9 mouse cellular contexts compared by ENCODE assay signal in genomic region chr8:126526864-126527571, GRCm38 (mm10). TPM values are rescaled to one million over a fixed set of nuclear protein-coding genes. Genes with fewer than 3 reads are reported as not detected.
DNase-seq lines count a peak whose midpoint lies in the region; ATAC-seq and TF ChIP-seq lines count a peak whose summit lies in the region.
"Had no signal": no experiment of that assay in that cellular context is flagged by ENCODE, and none has a peak within 500 bp of the region (broad histone marks: within the 10 kb centered on the region; RNA-seq: fewer than 3 reads in every experiment).

No protein-coding gene starts in this region.

- 74% methylated on average over 14 of the region's 14 CpGs for WGBS in forebrain, embryonic 15.5 days
- 75% methylated on average over 14 of the region's 14 CpGs for WGBS in forebrain, embryonic 14.5 days
- 20% methylated on average over 14 of the region's 14 CpGs for WGBS in heart, embryonic 15.5 days
- 45% methylated on average over 14 of the region's 14 CpGs for WGBS in limb, embryonic 15.5 days
- WGBS in midbrain, postnatal 0 days, result 65% methylated on average over 14 of the region's 14 CpGs

- peaks cover 25% of the 10 kb centered on the region for H3K4me1 ChIP-seq in forebrain, embryonic 15.5 days
- peaks cover 8% of the 10 kb centered on the region; the same call in 1 of the 2 replicates for H3K4me1 ChIP-seq in forebrain, embryonic 14.5 days (ENCODE audit: control insufficient read depth, insufficient read depth, low read length)
- peaks cover 79% of the 10 kb centered on the region for H3K4me1 ChIP-seq in heart, embryonic 15.5 days (replicated peaks)
- H3K4me1 ChIP-seq in limb, embryonic 15.5 days, result peaks cover 63% of the 10 kb centered on the region
- peaks cover 4% of the 10 kb centered on the region; the same call in 1 of the 2 replicates for H3K4me1 ChIP-seq in midbrain, postnatal 0 days (ENCODE audit: insufficient read depth, low read length)

- H3K4me2 ChIP-seq in forebrain, embryonic 15.5 days (replicated peaks), result no peak overlapping the region
- H3K4me2 ChIP-seq in forebrain, embryonic 14.5 days (ENCODE audit: low read length), result no peak overlapping the region
- H3K4me2 ChIP-seq in heart, embryonic 15.5 days, result 0 out of 2 replicates have a peak overlapping the region, but pooled peaks have one; percentile 7
- H3K4me2 ChIP-seq in limb, embryonic 15.5 days, result no peak overlapping the region
- H3K4me2 ChIP-seq in midbrain, postnatal 0 days (ENCODE audit: low read depth, low read length, poor library complexity, severe bottlenecking), result no peak overlapping the region

- no peaks in the 10 kb centered on the region for H3K27me3 ChIP-seq in forebrain, embryonic 15.5 days
- no peaks in the 10 kb centered on the region for H3K27me3 ChIP-seq in forebrain, embryonic 14.5 days (replicated peaks; ENCODE audit: control insufficient read depth, insufficient read depth, low read length)
- no peaks in the 10 kb centered on the region for H3K27me3 ChIP-seq in heart, embryonic 15.5 days
- H3K27me3 ChIP-seq in limb, embryonic 15.5 days, result no peaks in the 10 kb centered on the region
- no peaks in the 10 kb centered on the region for H3K27me3 ChIP-seq in midbrain, postnatal 0 days (ENCODE audit: insufficient read depth, low read length)

- no peaks in the 10 kb centered on the region for H3K9me3 ChIP-seq in forebrain, embryonic 15.5 days
- H3K9me3 ChIP-seq in forebrain, embryonic 14.5 days (replicated peaks; ENCODE audit: control insufficient read depth, low read length), result no peaks in the 10 kb centered on the region
- H3K9me3 ChIP-seq in heart, embryonic 15.5 days (replicated peaks), result no peaks in the 10 kb centered on the region
- H3K9me3 ChIP-seq in limb, embryonic 15.5 days, result no peaks in the 10 kb centered on the region
- no peaks in the 10 kb centered on the region for H3K9me3 ChIP-seq in midbrain, postnatal 0 days (ENCODE audit: low read length)

- no peaks in the 10 kb centered on the region for H3K36me3 ChIP-seq in forebrain, embryonic 15.5 days
- H3K36me3 ChIP-seq in forebrain, embryonic 14.5 days (ENCODE audit: control insufficient read depth, insufficient read depth, low read length), result no peaks in the 10 kb centered on the region
- no peaks in the 10 kb centered on the region for H3K36me3 ChIP-seq in heart, embryonic 15.5 days
- H3K36me3 ChIP-seq in limb, embryonic 15.5 days, result no peaks in the 10 kb centered on the region
- no peaks in the 10 kb centered on the region for H3K36me3 ChIP-seq in midbrain, postnatal 0 days (ENCODE audit: insufficient read depth, low read length)

- TF ChIP-seq CTCF in midbrain, postnatal 0 days (IDR thresholded peaks at IDR 0.05), result no peak

- H3K27ac ChIP-seq in forebrain, embryonic 15.5 days (replicated peaks), result peak overlapping the region; percentile 6; the same call in 1 of the 2 replicates
- no peak overlapping the region; the same call in 1 of the 2 replicates for H3K27ac ChIP-seq in forebrain, embryonic 14.5 days (ENCODE audit: low read depth, low read length)
- peak overlapping the region; percentile 93 for H3K27ac ChIP-seq in heart, embryonic 15.5 days
- peak overlapping the region; percentile 72 for H3K27ac ChIP-seq in limb, embryonic 15.5 days
- no peak overlapping the region for H3K27ac ChIP-seq in midbrain, postnatal 0 days (ENCODE audit: low read depth, low read length)

- H3K4me3 ChIP-seq in forebrain, embryonic 15.5 days, result no peak overlapping the region
- no peak overlapping the region for H3K4me3 ChIP-seq in forebrain, embryonic 14.5 days (ENCODE audit: low read depth, low read length)
- no peak overlapping the region for H3K4me3 ChIP-seq in heart, embryonic 15.5 days
- H3K4me3 ChIP-seq in limb, embryonic 15.5 days, result no peak overlapping the region
- no peak overlapping the region for H3K4me3 ChIP-seq in midbrain, postnatal 0 days (ENCODE audit: low read depth, low read length)
- H3K4me3 ChIP-seq: myocyte had no signal

- no peak for DNase-seq in forebrain, embryonic 14.5 days (ENCODE audit: low spot score)
- peak; percentile 52 for DNase-seq in adrenal gland, postnatal 25 days
- peak; percentile 54 for DNase-seq in ovary, postnatal 14 days (ENCODE audit: low spot score)
- no peak for DNase-seq in midbrain, postnatal 0 days (ENCODE audit: low spot score)
- no peak for DNase-seq in layer of hippocampus, adult 8-10 months (ENCODE audit: low spot score in 2 of 2)

- ATAC-seq in forebrain, embryonic 15.5 days (replicated peaks), result no peak
- no peak for ATAC-seq in forebrain, embryonic 14.5 days
- peak; percentile 81 for ATAC-seq in heart, embryonic 15.5 days (replicated peaks; ENCODE audit: insufficient number of reproducible peaks, insufficient read depth, low FRiP score, low read depth)
- ATAC-seq in limb, embryonic 15.5 days (ENCODE audit: insufficient number of reproducible peaks, low FRiP score, low TSS enrichment, low read depth), result no peak
- no peak for ATAC-seq in midbrain, postnatal 0 days (ENCODE audit: low FRiP score)

- no peak overlapping the region for H3K9ac ChIP-seq in forebrain, embryonic 15.5 days (replicated peaks)
- no peak overlapping the region for H3K9ac ChIP-seq in forebrain, embryonic 14.5 days (ENCODE audit: low read length)
- H3K9ac ChIP-seq in heart, embryonic 15.5 days, result 0 out of 2 replicates have a peak overlapping the region, but pooled peaks have one; percentile 9
- no peak overlapping the region for H3K9ac ChIP-seq in limb, embryonic 15.5 days
- no peak overlapping the region for H3K9ac ChIP-seq in midbrain, postnatal 0 days (replicated peaks; ENCODE audit: low read length, poor library complexity, severe bottlenecking)

RNA-seq across cellular contexts. Expression of gene Tarbp1, which starts 52.2 kb away (rescaled TPM):
- 1.6 and 1.9 TPM in 2 replicates for polyA plus RNA-seq in forebrain, embryonic 15.5 days (2015; fragmentation: Nextera tagmentation; extraction: Ambion mirVana)
- 1.5 and 2.1 TPM in 2 replicates for polyA plus RNA-seq in forebrain, embryonic 14.5 days (2014; fragmentation: Nextera tagmentation; extraction: Ambion mirVana)
- 8.9 and 9.3 TPM in 2 replicates for total RNA-seq in adrenal gland, postnatal 25 days (2021)
- polyA plus RNA-seq in heart, embryonic 15.5 days (2015; fragmentation: Nextera tagmentation; extraction: Ambion mirVana), result 1.0 and 1.9 TPM in 2 replicates
- polyA plus RNA-seq in limb, embryonic 15.5 days (2015; fragmentation: Nextera tagmentation; extraction: Ambion mirVana), result 2.2 and 2.5 TPM in 2 replicates
- total RNA-seq in midbrain, postnatal 0 days (2014; rRNA removed), result 4.4 and 4.8 TPM in 2 replicates
- 1.2 and 1.3 TPM in 2 replicates for polyA plus RNA-seq in midbrain, postnatal 0 days (2015; fragmentation: Nextera tagmentation; extraction: Ambion mirVana)
- 1 to 10 TPM; 4.5 to 5.5 (median 5.2) TPM for total RNA-seq in layer of hippocampus, adult 8-10 months (2022)

Comparison
In these comparisons a context has a peak if more than half of its experiments do, and no peak if none do; other contexts are left out.
1. H3K27ac ChIP-seq: peak in forebrain, embryonic 15.5 days (single experiment), heart, embryonic 15.5 days (single experiment) and limb, embryonic 15.5 days (single experiment); none in forebrain, embryonic 14.5 days (single experiment) and midbrain, postnatal 0 days (single experiment).
2. DNase-seq: peak in adrenal gland, postnatal 25 days (single experiment) and ovary, postnatal 14 days (single experiment); none in forebrain, embryonic 14.5 days (single experiment), midbrain, postnatal 0 days (single experiment) and layer of hippocampus, adult 8-10 months (0 of 2).